Mouse (Mus musculus): ENCODE measurements around the gene Atp9a.
A peak's percentile ranks its signal among the peaks of the same experiment; 100 is the strongest.

Gene Atp9a

GRCm38 (mm10) chr2:168644855-168645254 is 97.4 kb downstream of the Atp9a start:
- DNase-seq (ENCODE audit: low read depth in 2 of 2, low spot score in 2 of 2) = no peak

GRCm38 (mm10) chr2:168643524-168644177 is 98.6 kb downstream of the Atp9a start:
- DNase-seq (ENCODE audit: low read depth in 2 of 2, low spot score in 2 of 2) = no peak

- no peak for DNase-seq (ENCODE audit: low read depth in 2 of 2, low spot score in 2 of 2)
Observed at GRCm38 (mm10) chr2:168642187-168642586, 100.0 kb downstream of the Atp9a start.

- no peak for DNase-seq (ENCODE audit: low read depth in 2 of 2, low spot score in 2 of 2)
Observed at GRCm38 (mm10) chr2:168640460-168640859, 101.7 kb downstream of the Atp9a start.

GRCm38 (mm10) chr2:168634881-168635280 is 107.3 kb downstream of the Atp9a start:
- no peak for DNase-seq (ENCODE audit: low read depth in 2 of 2, low spot score in 2 of 2)

GRCm38 (mm10) chr2:168633301-168633816 is 108.8 kb downstream of the Atp9a start:
- no peak for DNase-seq (ENCODE audit: low read depth in 2 of 2, low spot score in 2 of 2)

- DNase-seq (ENCODE audit: low read depth in 2 of 2, low spot score in 2 of 2) = no peak
Observed at GRCm38 (mm10) chr2:168632543-168632942, 109.7 kb downstream of the Atp9a start.

GRCm38 (mm10) chr2:168628787-168629186 is 113.4 kb downstream of the Atp9a start:
- DNase-seq (ENCODE audit: low read depth in 2 of 2, low spot score in 2 of 2) = peak; percentile 76 to 85

- DNase-seq (ENCODE audit: low read depth in 2 of 2, low spot score in 2 of 2) = no peak
Observed at GRCm38 (mm10) chr2:168627829-168628770, 114.1 kb downstream of the Atp9a start.

GRCm38 (mm10) chr2:168626385-168626784 is 115.8 kb downstream of the Atp9a start:
- DNase-seq (ENCODE audit: low read depth in 2 of 2, low spot score in 2 of 2) = no peak

GRCm38 (mm10) chr2:168625091-168625490 is 117.1 kb downstream of the Atp9a start:
- DNase-seq (ENCODE audit: low read depth in 2 of 2, low spot score in 2 of 2) = no peak

GRCm38 (mm10) chr2:168621111-168621802 is 121.0 kb downstream of the Atp9a start:
- no peak for DNase-seq (ENCODE audit: low read depth in 2 of 2, low spot score in 2 of 2)

- DNase-seq (ENCODE audit: low read depth in 2 of 2, low spot score in 2 of 2) = no peak
Observed at GRCm38 (mm10) chr2:168618205-168618717, 123.9 kb downstream of the Atp9a start.

GRCm38 (mm10) chr2:168615160-168615559 is 127.0 kb downstream of the Atp9a start:
- DNase-seq (ENCODE audit: low read depth in 2 of 2, low spot score in 2 of 2) = no peak

- DNase-seq (ENCODE audit: low read depth in 2 of 2, low spot score in 2 of 2) = no peak
Observed at GRCm38 (mm10) chr2:168614170-168614872, 127.9 kb downstream of the Atp9a start.

GRCm38 (mm10) chr2:168613092-168613880 is 128.9 kb downstream of the Atp9a start:
- DNase-seq (ENCODE audit: low read depth in 2 of 2, low spot score in 2 of 2) = no peak

- no peak for DNase-seq (ENCODE audit: low read depth in 2 of 2, low spot score in 2 of 2)
Observed at GRCm38 (mm10) chr2:168610941-168611340, 131.3 kb downstream of the Atp9a start.

- no peak for DNase-seq (ENCODE audit: low read depth in 2 of 2, low spot score in 2 of 2)
Observed at GRCm38 (mm10) chr2:168609653-168610248, 132.5 kb downstream of the Atp9a start.

- no peak for DNase-seq (ENCODE audit: low read depth in 2 of 2, low spot score in 2 of 2)
Observed at GRCm38 (mm10) chr2:168608125-168608564, 134.1 kb downstream of the Atp9a start.
